Mouse (Mus musculus) c-Kit-negative CD71-positive TER-119-positive erythroid progenitor cells, embryonic 14.5 days (primary cell): Measurements from ENCODE around the gene Glra1.
"Not testable (repeated sequence)": the region's sequence is repeated elsewhere in the genome, so short reads cannot be mapped to it uniquely, and the experiment has no call there.

Experiments used
- DNase-seq: peaks from one replicate; pipeline ENCODE4 v3.0.0-alpha.2; 2013; ENCODE audit warnings: low read depth, low spot score

Gene Glra1

GRCm38 (mm10) chr11:55607808-55608523 lies at the start of gene Glra1:
Glra1 (minus strand) TSS chr11:55608198.
- DNase-seq: no peak

DNA sequence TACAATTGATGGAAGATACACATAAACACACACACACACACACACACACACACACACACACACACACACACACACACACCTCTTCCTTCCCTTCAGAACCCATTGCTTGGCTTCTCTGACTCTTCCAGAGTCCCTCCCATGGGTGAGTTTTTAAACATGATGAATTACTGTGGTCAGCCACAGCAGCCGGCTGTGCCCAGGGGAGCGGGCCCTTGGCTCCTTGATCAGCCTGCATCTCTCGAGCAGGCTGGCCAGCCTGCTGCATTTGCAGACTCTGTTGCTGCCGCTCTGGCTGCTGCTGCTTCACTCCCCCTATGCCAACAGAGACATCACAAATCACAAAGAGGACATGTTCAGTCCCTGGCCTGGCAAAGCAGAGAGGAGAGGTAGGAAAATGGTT lies 29.0 kb upstream of the Glra1 start:
- DNase-seq: no peak

DNA sequence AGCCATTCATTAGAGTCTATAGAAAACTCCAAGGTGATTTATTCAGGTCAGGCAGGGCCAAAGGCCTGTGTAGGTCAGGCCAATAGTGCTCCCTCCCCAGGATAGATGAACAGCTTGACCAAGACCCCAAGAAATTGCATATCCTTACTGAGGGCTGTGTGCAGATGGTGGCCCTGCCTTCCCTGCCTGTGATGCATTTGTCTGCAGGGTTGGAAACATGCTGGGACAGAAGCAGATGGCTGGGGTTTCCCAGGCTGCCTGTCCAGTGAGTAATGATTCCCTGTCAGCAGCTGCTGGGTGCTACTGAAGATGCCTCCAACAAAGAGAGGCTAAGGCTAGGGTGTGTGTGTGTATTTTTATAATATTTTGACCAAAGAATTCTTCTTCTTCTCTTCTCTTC lies 25.9 kb upstream of the Glra1 start:
- DNase-seq: no peak

- DNase-seq: not testable (repeated sequence)
Observed at GRCm38 (mm10) chr11:55614631-55615030, 6.6 kb upstream of the Glra1 start.

DNA sequence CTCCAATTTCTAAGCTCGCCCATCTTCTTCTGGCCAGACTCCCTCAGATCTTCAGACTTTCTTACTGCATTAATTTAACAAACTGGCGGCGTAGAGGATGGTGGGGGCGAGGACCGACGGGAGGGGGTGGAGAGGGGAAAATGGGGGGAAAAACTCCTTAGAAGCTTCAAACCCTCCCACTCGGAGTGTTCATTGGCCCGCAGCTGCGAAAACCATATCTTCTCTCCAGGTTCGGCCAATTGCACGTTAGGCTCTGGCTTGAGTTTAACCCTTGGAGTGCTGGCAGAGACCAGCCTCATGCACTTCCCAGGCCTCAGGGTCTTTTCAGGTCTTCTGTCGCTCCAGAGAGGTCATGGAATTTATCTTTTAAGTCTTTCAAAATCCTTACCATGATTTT lies 524 bp upstream of the Glra1 start:
- no peak for DNase-seq

- DNase-seq: no peak
Observed at GRCm38 (mm10) chr11:55607066-55607807, 761 bp downstream of the Glra1 start.

DNA sequence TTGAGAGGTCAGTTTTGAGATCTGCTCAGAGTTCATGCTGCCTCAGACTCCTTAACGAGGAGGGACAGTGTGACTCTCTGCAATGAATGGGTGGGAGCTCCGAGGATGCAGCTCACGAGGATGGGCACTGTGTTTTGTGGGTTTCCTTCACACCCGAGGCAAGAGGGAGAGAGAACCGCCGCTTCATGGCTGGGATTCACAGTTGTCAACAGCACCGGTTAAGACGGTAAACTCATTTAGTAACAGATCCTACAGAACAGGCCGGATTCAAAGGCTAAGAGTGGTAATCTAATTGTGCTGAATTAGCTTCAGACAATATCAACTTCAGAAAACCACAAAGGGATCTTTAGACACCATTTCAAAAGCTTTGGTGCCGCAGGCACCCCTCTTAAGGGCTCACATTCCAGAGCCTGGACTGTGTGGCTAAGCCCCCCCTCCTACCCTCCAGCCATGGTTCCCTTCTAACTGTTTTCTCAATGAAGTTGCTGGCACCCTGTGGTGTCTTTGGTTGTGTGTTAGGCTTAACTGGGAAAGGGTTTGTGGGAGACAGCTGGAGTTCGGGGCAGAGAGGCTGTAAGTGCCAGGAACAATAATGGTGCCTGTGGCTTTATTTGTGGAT lies 6.4 kb downstream of the Glra1 start:
- DNase-seq: no peak

GRCm38 (mm10) chr11:55595726-55596125 lies 12.3 kb downstream of the Glra1 start:
- no peak for DNase-seq

GRCm38 (mm10) chr11:55594411-55594810 lies 13.6 kb downstream of the Glra1 start:
- DNase-seq: no peak

DNA sequence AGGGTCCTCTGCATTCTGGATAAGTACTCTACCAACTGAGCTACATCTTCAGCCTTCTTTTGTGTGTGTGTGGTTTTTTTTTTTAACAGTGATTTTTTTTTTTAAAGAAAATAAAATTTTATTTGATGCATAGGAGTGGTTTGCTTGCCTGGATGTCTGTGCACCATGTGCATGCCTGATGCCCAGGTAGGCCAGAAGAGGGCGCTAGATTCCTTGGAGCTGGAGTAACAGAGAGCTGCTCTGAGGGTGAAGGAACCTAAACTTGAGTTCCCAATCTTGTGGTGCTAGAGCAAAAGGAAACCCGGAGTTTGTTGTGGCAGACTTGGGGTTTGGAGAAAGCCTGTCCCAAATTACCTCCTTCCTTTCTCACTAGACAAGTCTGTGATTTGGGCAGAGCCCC lies 16.8 kb downstream of the Glra1 start:
- DNase-seq: no peak

GRCm38 (mm10) chr11:55589376-55590167 lies 18.4 kb downstream of the Glra1 start:
- DNase-seq: no peak

GRCm38 (mm10) chr11:55574397-55574796 lies 33.6 kb downstream of the Glra1 start:
- DNase-seq: no peak

GRCm38 (mm10) chr11:55571144-55571543 lies 36.9 kb downstream of the Glra1 start:
- peak; percentile 3 for DNase-seq

- DNase-seq: no peak
Observed at GRCm38 (mm10) chr11:55566309-55567099, 41.5 kb downstream of the Glra1 start.

- DNase-seq: no peak
Observed at GRCm38 (mm10) chr11:55545690-55546089, 62.3 kb downstream of the Glra1 start.

DNA sequence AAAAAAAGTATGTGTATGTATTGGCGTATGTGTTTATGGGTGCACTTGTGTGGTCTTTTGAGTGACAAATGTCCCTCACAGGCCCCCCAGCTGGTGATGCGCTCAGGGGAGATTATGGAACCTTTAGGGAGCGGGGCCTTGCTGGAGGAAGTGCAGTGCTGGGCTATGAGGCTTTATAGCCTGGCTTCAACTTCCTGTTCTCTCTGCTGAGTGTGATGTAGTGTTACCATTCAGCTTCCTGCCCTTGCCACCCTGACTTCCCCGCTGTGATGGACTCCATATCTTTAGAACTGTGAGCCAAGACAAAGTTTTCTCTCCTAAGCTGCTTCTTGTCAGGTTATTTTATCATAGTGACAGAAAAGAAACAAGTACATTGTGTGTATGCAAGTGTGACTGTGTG lies 65.3 kb downstream of the Glra1 start:
- no peak for DNase-seq

GRCm38 (mm10) chr11:55542128-55542527 lies 65.9 kb downstream of the Glra1 start:
- no peak for DNase-seq

GRCm38 (mm10) chr11:55534766-55535165 lies 73.2 kb downstream of the Glra1 start:
- no peak for DNase-seq

GRCm38 (mm10) chr11:55533378-55533777 lies 74.6 kb downstream of the Glra1 start:
- no peak for DNase-seq

DNA sequence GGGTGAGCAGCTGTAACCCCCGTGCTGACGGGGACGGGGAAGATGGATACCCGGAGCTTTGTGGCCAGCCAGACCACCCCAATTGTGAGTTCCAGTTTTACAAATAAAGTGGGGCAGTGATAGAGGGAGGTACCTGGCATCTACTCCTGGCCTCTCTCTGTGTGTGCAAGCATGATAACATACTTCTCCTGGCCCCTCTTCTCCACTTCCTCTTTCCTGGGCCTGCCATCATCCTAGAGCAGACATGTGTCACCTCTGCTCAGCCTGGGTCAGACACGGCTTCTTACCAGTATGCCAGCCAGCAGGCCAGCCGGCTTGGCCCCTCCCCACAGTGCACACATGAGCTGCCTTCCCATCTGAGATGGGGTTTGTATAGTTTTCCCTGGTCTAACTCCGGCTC lies 77.3 kb downstream of the Glra1 start:
- DNase-seq: no peak
